Mouse (Mus musculus): ENCODE results near the gene Gnaz.

Gnaz gene

GRCm38 (mm10) chr10:74967651-74968267, 782 bp downstream of the Gnaz start:
- no peak for DNase-seq (ENCODE audit: low read depth, low spot score)

- no peak for DNase-seq (ENCODE audit: low read depth, low spot score)
Observed at GRCm38 (mm10) chr10:74969266-74969665, 2.3 kb downstream of the Gnaz start.

GRCm38 (mm10) chr10:74973026-74973425, 6.0 kb downstream of the Gnaz start:
- DNase-seq (ENCODE audit: low read depth, low spot score): no peak

GRCm38 (mm10) chr10:74975626-74976025, 8.6 kb downstream of the Gnaz start:
- DNase-seq (ENCODE audit: low read depth, low spot score): no peak

- no peak for DNase-seq (ENCODE audit: low read depth, low spot score)
Observed at GRCm38 (mm10) chr10:74976429-74976828, 9.5 kb downstream of the Gnaz start.

GRCm38 (mm10) chr10:74978056-74978455, 11.1 kb downstream of the Gnaz start:
- DNase-seq (ENCODE audit: low read depth, low spot score): no peak

GRCm38 (mm10) chr10:74981159-74981558, 14.2 kb downstream of the Gnaz start:
- no peak for DNase-seq (ENCODE audit: low read depth, low spot score)

- DNase-seq (ENCODE audit: low read depth, low spot score): no peak
Observed at GRCm38 (mm10) chr10:74983176-74983575, 16.2 kb downstream of the Gnaz start.

GRCm38 (mm10) chr10:74987698-74988470, 20.9 kb downstream of the Gnaz start:
- no peak for DNase-seq (ENCODE audit: low read depth, low spot score)

- no peak for DNase-seq (ENCODE audit: low read depth, low spot score)
Observed at GRCm38 (mm10) chr10:74989814-74990213, 22.8 kb downstream of the Gnaz start.

GRCm38 (mm10) chr10:74990584-74991322, 23.8 kb downstream of the Gnaz start:
- no peak for DNase-seq (ENCODE audit: low read depth, low spot score)

- DNase-seq (ENCODE audit: low read depth, low spot score): no peak
Observed at GRCm38 (mm10) chr10:74994863-74995262, 27.9 kb downstream of the Gnaz start.

- DNase-seq (ENCODE audit: low read depth, low spot score): no peak
Observed at GRCm38 (mm10) chr10:74995377-74995776, 28.4 kb downstream of the Gnaz start.

- no peak for DNase-seq (ENCODE audit: low read depth, low spot score)
Observed at GRCm38 (mm10) chr10:75001391-75001790, 34.4 kb downstream of the Gnaz start.

- DNase-seq (ENCODE audit: low read depth, low spot score): no peak
Observed at GRCm38 (mm10) chr10:75004067-75004466, 37.1 kb downstream of the Gnaz start.

GRCm38 (mm10) chr10:75006889-75007662, 40.1 kb downstream of the Gnaz start:
- DNase-seq (ENCODE audit: low read depth, low spot score): no peak

- no peak for DNase-seq (ENCODE audit: low read depth, low spot score)
Observed at GRCm38 (mm10) chr10:75010704-75011103, 43.7 kb downstream of the Gnaz start.

- DNase-seq (ENCODE audit: low read depth, low spot score): no peak
Observed at GRCm38 (mm10) chr10:75015465-75015864, 48.5 kb downstream of the Gnaz start.

- DNase-seq (ENCODE audit: low read depth, low spot score): no peak
Observed at GRCm38 (mm10) chr10:75016481-75016880, 49.5 kb downstream of the Gnaz start.

GRCm38 (mm10) chr10:75020271-75020670, 53.3 kb downstream of the Gnaz start:
- no peak for DNase-seq (ENCODE audit: low read depth, low spot score)

- peak; percentile 65 for DNase-seq (ENCODE audit: low read depth, low spot score)
Observed at GRCm38 (mm10) chr10:75021138-75021537, 54.2 kb downstream of the Gnaz start.

- no peak for DNase-seq (ENCODE audit: low read depth, low spot score)
Observed at GRCm38 (mm10) chr10:75026491-75026890, 59.5 kb downstream of the Gnaz start.

Data from retina, postnatal 7 days (tissue).